Mouse (Mus musculus) megakaryocyte-erythroid progenitor cell, adult 5 weeks (primary cell): Measurements from ENCODE around the gene Mrps26. TPM values are rescaled to one million over a fixed set of nuclear protein-coding genes. Genes with fewer than 3 reads are reported as not detected.

ENCODE experiments used
- polyA plus RNA-seq: library from polyadenylated mRNA; stranded (reverse); fragments of >175 nt; gene quantifications from 2 replicates; pipeline ENCODE4 v1.2.3, GENCODE M21; 2012

Gene Mrps26
- 135 and 170 TPM in 2 replicates for polyA plus RNA-seq

DNA sequence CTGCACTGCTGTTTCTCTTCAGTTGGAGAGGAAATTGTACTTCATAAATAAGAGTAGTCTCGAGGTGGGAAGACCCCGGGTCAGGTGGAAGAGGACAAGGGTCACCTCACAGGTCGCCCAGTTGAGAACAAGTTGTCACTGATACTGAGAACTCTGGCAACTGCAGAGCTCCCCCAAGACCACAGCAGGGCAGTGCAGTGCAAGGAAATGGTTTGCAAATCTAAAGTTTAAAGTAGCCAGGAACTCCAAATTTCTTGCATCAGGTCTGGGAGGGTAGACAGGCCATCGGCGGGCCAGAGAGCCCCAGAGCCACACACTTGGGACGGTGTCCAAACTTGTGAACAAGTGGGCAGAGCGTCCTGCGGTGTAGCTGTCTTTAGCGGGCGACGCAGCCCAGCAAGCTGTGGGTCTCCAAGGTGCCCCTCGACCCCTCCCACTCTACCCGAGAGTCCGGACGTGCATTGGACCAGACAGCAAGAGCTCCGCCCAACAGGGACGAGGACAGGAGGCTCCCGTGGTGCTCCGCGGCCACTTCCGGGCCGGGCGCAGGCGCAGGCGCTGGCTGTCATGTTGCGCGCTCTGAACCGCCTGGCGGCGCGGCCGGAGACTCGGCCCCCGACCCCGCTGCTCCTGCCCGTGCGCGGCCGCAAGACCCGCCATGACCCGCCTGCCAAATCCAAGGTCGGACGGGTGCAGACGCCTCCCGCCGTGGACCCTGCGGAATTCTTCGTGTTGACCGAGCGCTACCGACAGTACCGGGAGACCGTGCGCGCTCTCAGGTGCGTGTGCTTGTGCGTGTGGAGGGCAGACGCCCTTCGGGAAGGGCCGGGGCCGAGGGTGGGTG lies at the start of gene Mrps26:
Mrps26 (plus strand) TSS at position 531 of the 844 bp plus-strand sequence.

DNA sequence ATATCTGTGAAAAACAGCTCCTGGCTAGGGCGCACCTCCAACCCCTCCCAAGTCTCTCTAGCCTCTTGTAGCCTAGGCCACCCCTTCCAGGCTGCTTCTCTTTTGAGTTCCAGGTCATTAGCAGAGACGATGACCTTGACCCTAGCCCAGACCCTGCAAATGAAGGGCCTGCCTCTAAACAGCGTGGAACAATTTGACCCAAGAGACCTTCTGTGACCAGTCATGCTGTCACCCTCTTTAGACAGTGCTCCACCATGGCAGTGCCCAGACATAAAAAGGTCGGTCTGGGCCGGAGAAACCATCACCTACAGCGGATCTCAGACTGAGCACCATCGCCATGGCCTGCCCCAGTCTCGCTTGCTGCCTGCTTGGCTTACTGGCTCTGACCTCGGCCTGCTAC lies 12.3 kb downstream of the Mrps26 start, which contains the start of gene Oxt:
Oxt (plus strand) TSS at position 301 of the 400 bp plus-strand sequence.

DNA sequence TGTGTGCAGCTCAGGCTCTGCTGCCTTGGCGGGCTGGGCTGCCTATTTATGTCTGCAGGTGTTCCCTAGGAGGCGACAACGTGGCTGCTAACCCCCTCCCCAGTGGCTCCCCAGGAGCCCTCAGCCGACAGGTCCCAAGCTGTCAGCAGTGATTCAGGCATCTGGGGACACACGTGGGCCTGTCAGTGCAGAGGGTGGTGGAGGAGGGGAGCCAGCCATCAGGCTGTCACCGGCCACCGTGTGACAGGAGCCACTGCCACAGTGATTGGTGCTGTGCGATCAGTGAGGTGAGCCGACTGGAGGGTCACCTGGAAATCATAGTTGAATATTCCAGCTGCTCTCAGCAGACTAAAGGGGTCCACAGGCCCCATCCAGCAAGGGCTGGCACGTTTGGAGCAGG lies 19.0 kb downstream of the Mrps26 start, which contains the start of gene Avp:
Avp (minus strand) TSS at position 3 of the 400 bp plus-strand sequence.

Other genes starting within 250 kb of the Mrps26 start
- gene Cpxm1, start 166.2 kb upstream of the Mrps26 start, polyA plus RNA-seq = 0.91 and 2.6 TPM in 2 replicates
- gene Gm28372, start 158.5 kb upstream of the Mrps26 start, polyA plus RNA-seq = not detected in 2 replicates
- not detected in 2 replicates for gene 1700020A23Rik, start 158.5 kb upstream of the Mrps26 start, polyA plus RNA-seq
- not detected in 2 replicates for gene Tmem239, start 157.3 kb upstream of the Mrps26 start, polyA plus RNA-seq
- 16.1 and 20.4 TPM in 2 replicates for gene Vps16, start 139.4 kb upstream of the Mrps26 start, polyA plus RNA-seq
- 17.7 and 21.0 TPM in 2 replicates for gene Pced1a, start 139.0 kb upstream of the Mrps26 start, polyA plus RNA-seq
- gene Ptpra, start 113.5 kb upstream of the Mrps26 start, polyA plus RNA-seq = 19.4 and 23.3 TPM in 2 replicates
- not detected in 2 replicates for gene Oxt, start 12.4 kb downstream of the Mrps26 start, polyA plus RNA-seq
- 0.13 TPM in 1 of 2 replicates, not detected in the other for gene Avp, start 18.8 kb downstream of the Mrps26 start, polyA plus RNA-seq
- gene Fastkd5, start 66.3 kb downstream of the Mrps26 start, polyA plus RNA-seq = 0.65 and 0.66 TPM in 2 replicates
- gene Ubox5, start 66.3 kb downstream of the Mrps26 start, polyA plus RNA-seq = 0.86 and 1.3 TPM in 2 replicates
- 1.6 and 2.8 TPM in 2 replicates for gene Lzts3, start 79.1 kb downstream of the Mrps26 start, polyA plus RNA-seq
- 102 and 134 TPM in 2 replicates for gene Ddrgk1, start 100.9 kb downstream of the Mrps26 start, polyA plus RNA-seq
- 5.6 and 6.6 TPM in 2 replicates for gene Itpa, start 103.9 kb downstream of the Mrps26 start, polyA plus RNA-seq
- 0.20 and 0.22 TPM in 2 replicates for gene Slc4a11, start 133.8 kb downstream of the Mrps26 start, polyA plus RNA-seq